Mouse (Mus musculus) neural tube, embryonic 13.5 days (tissue): ENCODE measurements around the gene Lbhd1. TPM values are rescaled to one million over a fixed set of nuclear protein-coding genes. Genes with fewer than 3 reads are reported as not detected.

Source experiments
- ATAC-seq: fragments of 200-750 bp; cut with Nextera tagmentation; 2 replicates; pipeline ENCODE4 v1.8.0; 2017; ENCODE audit warnings: low read depth, mild to moderate bottlenecking, moderate TSS enrichment, moderate library complexity
- H3K27ac ChIP-seq: fragments of 300-500 bp; sonication (generic); replicated peaks from 2 replicates; pipeline ENCODE4 v1.5.1; 2015; ENCODE audit warnings: moderate library complexity, mild to moderate bottlenecking, inconsistent platforms
- H3K27me3 ChIP-seq: fragments of 300-500 bp; sonication (generic); 2 replicates; pipeline ENCODE4 v1.6.1; 2015; ENCODE audit warnings: mild to moderate bottlenecking, inconsistent platforms
- H3K36me3 ChIP-seq: fragments of 300-500 bp; sonication (generic); 2 replicates; pipeline ENCODE4 v1.6.1; 2015; ENCODE audit warnings: mild to moderate bottlenecking, inconsistent platforms
- H3K4me1 ChIP-seq: fragments of 300-500 bp; sonication (generic); replicated peaks from 2 replicates; pipeline ENCODE4 v1.6.1; 2015; ENCODE audit warnings: inconsistent platforms
- H3K4me2 ChIP-seq: fragments of 300-500 bp; sonication (generic); 2 replicates; pipeline ENCODE4 v1.6.1; 2015; ENCODE audit warnings: inconsistent platforms, mild to moderate bottlenecking, moderate library complexity
- H3K4me3 ChIP-seq: fragments of 300-500 bp; sonication (generic); 2 replicates; pipeline ENCODE4 v1.5.1; 2015; ENCODE audit warnings: mild to moderate bottlenecking, inconsistent platforms
- H3K9ac ChIP-seq: fragments of 300-500 bp; sonication (generic); 2 replicates; pipeline ENCODE4 v1.6.1; 2015; ENCODE audit warnings: moderate library complexity, mild to moderate bottlenecking, inconsistent platforms
- H3K9me3 ChIP-seq: fragments of 300-500 bp; sonication (generic); 2 replicates; pipeline ENCODE4 v1.6.1; 2016; ENCODE audit warnings: inconsistent platforms
- WGBS: fragments of 180-500 bp; shearing (Covaris S2); methylation state at CpG from one replicate; pipeline ENCODE4 v1.1.7; 2015; 5-methylcytosine and 5-hydroxymethylcytosine counted together
- polyA plus RNA-seq: library from polyadenylated mRNA; unstranded; fragments of >200 nt; fragmentation: Nextera tagmentation; extraction: Ambion mirVana; gene quantifications from 2 replicates; pipeline ENCODE4 v1.2.1, GENCODE M21; 2015

Gene Lbhd1
- polyA plus RNA-seq, 1 experiment from 2014 or later: 56.4 TPM

DNA sequence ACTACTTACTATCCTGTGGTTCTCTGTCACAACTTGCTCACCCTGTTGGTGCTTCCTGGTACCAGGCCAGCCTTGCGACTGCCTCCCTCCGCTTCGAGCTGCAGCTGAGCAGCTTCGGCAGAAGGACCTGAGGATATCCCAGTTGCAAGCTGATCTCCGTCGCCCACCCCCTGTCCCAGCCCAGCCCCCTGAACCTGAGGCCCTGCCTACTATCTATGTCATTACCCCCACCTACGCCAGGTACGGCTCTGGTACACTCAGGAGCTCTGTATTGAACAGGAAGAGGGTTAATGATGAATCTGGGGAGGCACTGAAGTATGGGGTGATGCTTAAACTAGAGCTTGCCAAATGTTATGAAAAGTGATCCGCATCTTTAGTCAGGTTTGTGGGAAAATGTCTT lies 38.2 kb downstream of the Lbhd1 start:
- Histone ChIP-seq H3K9me3 (no peaks in the 10 kb centered on the region), H3K27ac (no peak overlapping the region), H3K4me3 (no peak overlapping the region), H3K9ac (peak overlapping the region; percentile 81), H3K27me3 (no peaks in the 10 kb centered on the region), H3K36me3 (peaks cover 30% of the 10 kb centered on the region), H3K4me2 (peak overlapping the region; percentile 85), H3K4me1 (peaks cover 20% of the 10 kb centered on the region)
- ATAC-seq: no peak
- WGBS: 87% methylated on average over 9 of the region's 9 CpGs

- ATAC-seq: no peak
- Histone ChIP-seq H3K4me3 (no peak overlapping the region), H3K9ac (no peak overlapping the region), H3K27ac (no peak overlapping the region), H3K9me3 (no peaks in the 10 kb centered on the region), H3K4me1 (peaks cover 27% of the 10 kb centered on the region), H3K27me3 (no peaks in the 10 kb centered on the region), H3K36me3 (peaks cover 37% of the 10 kb centered on the region), H3K4me2 (no peak overlapping the region)
- WGBS: 94% methylated on average over 2 of the region's 2 CpGs
These were observed 43.2 kb downstream of the Lbhd1 start for GRCm38 (mm10) chr19:8926766-8927165.

- Histone ChIP-seq H3K9ac (no peak overlapping the region), H3K4me1 (peaks cover 23% of the 10 kb centered on the region), H3K9me3 (no peaks in the 10 kb centered on the region), H3K4me3 (no peak overlapping the region), H3K36me3 (peaks cover 34% of the 10 kb centered on the region), H3K4me2 (no peak overlapping the region), H3K27ac (no peak overlapping the region), H3K27me3 (no peaks in the 10 kb centered on the region)
- 86% methylated on average over 12 of the region's 12 CpGs for WGBS
- ATAC-seq: no peak
These were observed 44.5 kb downstream of the Lbhd1 start for GRCm38 (mm10) chr19:8927891-8928525.

GRCm38 (mm10) chr19:8928689-8929223 lies 45.2 kb downstream of the Lbhd1 start:
- Histone ChIP-seq H3K4me2 (peak overlapping the region; percentile 71), H3K9me3 (no peaks in the 10 kb centered on the region), H3K27ac (peak overlapping the region; percentile 54; the same call in 1 of the 2 replicates), H3K4me3 (peak overlapping the region; percentile 54), H3K9ac (peak overlapping the region; percentile 79), H3K36me3 (peaks cover 28% of the 10 kb centered on the region), H3K4me1 (peaks cover 23% of the 10 kb centered on the region), H3K27me3 (no peaks in the 10 kb centered on the region)
- peak; percentile 44; the same call in 1 of the 2 replicates for ATAC-seq
- WGBS: 18% methylated on average over 16 of the region's 16 CpGs

- Histone ChIP-seq H3K27me3 (no peaks in the 10 kb centered on the region), H3K9me3 (no peaks in the 10 kb centered on the region), H3K9ac (peak within 1 kb of the TSS; percentile 79), H3K4me1 (peaks cover 23% of the 10 kb centered on the region), H3K36me3 (peaks cover 28% of the 10 kb centered on the region), H3K27ac (peak within 1 kb of the TSS; percentile 54; the same call in 1 of the 2 replicates), H3K4me2 (peak within 1 kb of the TSS; percentile 71), H3K4me3 (peak within 1 kb of the TSS; percentile 54)
- under 1% methylated on average over 73 of the region's 74 CpGs for WGBS
- peak; percentile 68 for ATAC-seq
These were observed 45.9 kb downstream of the Lbhd1 start, which contains the start of the genes Rom1 and Eml3 for GRCm38 (mm10) chr19:8929224-8930088. TSS of gene Rom1 (minus strand) at chr19:8929356. TSS of gene Eml3 (plus strand) at chr19:8929552.

- Histone ChIP-seq H3K36me3 (peaks cover 28% of the 10 kb centered on the region), H3K27me3 (no peaks in the 10 kb centered on the region), H3K4me2 (peak overlapping the region; percentile 71), H3K27ac (0 out of 2 replicates have a peak overlapping the region, but pooled peaks have one; percentile 28), H3K4me1 (peaks cover 23% of the 10 kb centered on the region), H3K4me3 (peak overlapping the region; percentile 54), H3K9me3 (no peaks in the 10 kb centered on the region), H3K9ac (peak overlapping the region; percentile 79)
- WGBS: 14% methylated on average over 11 of the region's 11 CpGs
- no peak for ATAC-seq
These were observed 46.6 kb downstream of the Lbhd1 start for GRCm38 (mm10) chr19:8930117-8930516.

DNA sequence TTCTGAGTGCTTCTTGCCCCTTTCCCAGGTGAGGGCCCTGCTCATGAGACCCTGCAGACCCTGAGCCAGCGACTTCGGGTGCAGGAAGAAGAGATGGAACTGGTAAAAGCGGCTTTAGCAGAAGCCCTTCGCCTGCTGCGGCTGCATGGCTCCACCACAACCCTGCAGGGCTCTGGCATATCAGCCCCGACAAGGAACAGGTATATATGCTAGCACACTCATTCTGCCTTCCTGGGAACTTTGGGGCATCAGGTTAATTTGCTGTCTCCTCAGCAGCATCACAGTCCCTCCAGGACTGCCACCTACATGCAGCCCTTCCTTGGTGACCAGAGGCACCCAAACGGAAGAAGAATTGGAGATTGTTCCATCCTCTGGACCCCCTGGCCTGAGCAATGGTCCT lies 47.2 kb downstream of the Lbhd1 start:
- H3K36me3 ChIP-seq: peaks cover 21% of the 10 kb centered on the region
- ATAC-seq: no peak
- peak overlapping the region; percentile 71 for H3K4me2 ChIP-seq
- H3K4me1 ChIP-seq: peaks cover 23% of the 10 kb centered on the region
- H3K27me3 ChIP-seq: no peaks in the 10 kb centered on the region
- H3K27ac ChIP-seq: no peak overlapping the region
- 82% methylated on average over 7 of the region's 7 CpGs for WGBS
- H3K9ac ChIP-seq: peak overlapping the region; percentile 79
- no peaks in the 10 kb centered on the region for H3K9me3 ChIP-seq
- 0 out of 2 replicates have a peak overlapping the region, but pooled peaks have one; percentile 54 for H3K4me3 ChIP-seq

GRCm38 (mm10) chr19:8936736-8937135 lies 53.2 kb downstream of the Lbhd1 start:
- Histone ChIP-seq H3K4me3 (no peak overlapping the region), H3K27ac (no peak overlapping the region), H3K4me1 (peaks cover 13% of the 10 kb centered on the region), H3K9me3 (no peaks in the 10 kb centered on the region), H3K9ac (no peak overlapping the region), H3K4me2 (no peak overlapping the region), H3K36me3 (peaks cover 8% of the 10 kb centered on the region), H3K27me3 (no peaks in the 10 kb centered on the region)
- no peak for ATAC-seq
- 88% methylated on average over 2 of the region's 2 CpGs for WGBS

- Histone ChIP-seq H3K4me1 (peaks cover 44% of the 10 kb centered on the region), H3K27me3 (no peaks in the 10 kb centered on the region), H3K36me3 (peaks cover 26% of the 10 kb centered on the region), H3K9ac (peak overlapping the region; percentile 100), H3K27ac (no peak overlapping the region), H3K4me3 (peak overlapping the region; percentile 96; the same call in 1 of the 2 replicates), H3K4me2 (peak overlapping the region; percentile 77), H3K9me3 (no peaks in the 10 kb centered on the region)
- 79% methylated on average over 15 of the region's 15 CpGs for WGBS
- no peak; the same call in 1 of the 2 replicates for ATAC-seq
These were observed 57.1 kb downstream of the Lbhd1 start for GRCm38 (mm10) chr19:8940526-8941133.

DNA sequence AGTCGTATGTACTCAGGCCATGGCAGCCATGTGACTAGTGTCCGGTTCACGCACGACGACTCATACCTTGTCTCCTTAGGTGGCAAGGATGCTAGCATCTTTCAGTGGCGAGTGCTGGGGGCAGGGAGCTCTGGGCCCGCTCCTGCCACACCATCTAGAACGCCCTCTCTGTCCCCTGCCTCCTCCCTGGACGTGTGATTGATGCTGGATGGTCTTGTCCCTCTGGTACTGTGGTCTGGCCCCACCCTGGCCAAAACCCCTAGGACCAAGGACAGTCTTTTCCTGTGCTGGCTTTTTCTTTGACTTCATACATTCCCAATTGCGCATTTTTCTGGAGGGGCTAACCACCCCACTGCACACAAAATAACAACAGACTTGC lies 57.6 kb downstream of the Lbhd1 start:
- Histone ChIP-seq H3K27me3 (no peaks in the 10 kb centered on the region), H3K27ac (peak overlapping the region; percentile 95), H3K4me2 (peak overlapping the region; percentile 77), H3K9me3 (no peaks in the 10 kb centered on the region), H3K4me1 (peaks cover 44% of the 10 kb centered on the region), H3K4me3 (peak overlapping the region; percentile 96), H3K36me3 (peaks cover 31% of the 10 kb centered on the region), H3K9ac (peak overlapping the region; percentile 100)
- ATAC-seq: peak; percentile 25
- WGBS: 22% methylated on average over 10 of the region's 10 CpGs

DNA sequence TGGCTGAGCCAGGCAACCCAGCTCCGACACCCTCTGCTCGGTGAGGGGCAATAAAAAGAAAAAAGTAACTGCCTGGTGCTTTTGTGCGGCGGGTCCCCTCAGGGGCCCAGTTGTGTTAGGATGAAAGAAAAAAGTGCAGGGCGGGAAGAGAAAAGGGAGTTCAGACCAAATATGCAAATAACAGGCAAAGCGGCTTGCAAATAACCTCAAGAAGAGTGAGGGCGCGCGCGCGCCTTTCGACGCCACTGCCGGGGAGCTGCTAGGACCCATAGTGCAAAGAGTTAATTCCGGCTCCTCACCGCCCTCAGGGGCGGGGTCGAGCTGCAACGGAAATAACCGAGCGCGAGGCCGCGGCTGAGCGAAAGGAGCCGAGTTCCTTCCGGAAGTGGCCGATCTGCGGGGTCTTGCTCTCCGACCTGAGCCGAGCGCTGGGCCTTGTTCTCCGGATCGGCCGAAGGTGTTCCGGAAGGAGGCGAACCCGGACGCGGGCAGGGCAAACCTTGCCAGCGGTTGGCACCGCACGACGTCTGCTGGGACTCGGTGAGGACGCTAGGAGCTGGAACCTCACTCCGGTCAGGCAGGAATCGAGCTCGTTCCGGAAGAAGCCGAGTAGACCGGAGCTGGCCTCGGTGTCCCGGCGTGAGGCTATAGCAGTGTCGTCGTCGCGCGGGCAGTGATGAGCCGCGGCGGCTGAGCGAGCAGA lies 58.1 kb downstream of the Lbhd1 start, which contains the start of gene Mta2:
Gene Mta2 (plus strand): TSS at position 361 of the 703 bp plus-strand sequence.
- no peaks in the 10 kb centered on the region for H3K9me3 ChIP-seq

More for the DNA sequence above, 58.1 kb downstream of the Lbhd1 start, which contains the start of gene Mta2:
- peak within 1 kb of the TSS; percentile 100 for H3K9ac ChIP-seq
- WGBS: under 1% methylated on average over 64 of the region's 64 CpGs
- H3K27ac ChIP-seq: peak within 1 kb of the TSS; percentile 95
- no peaks in the 10 kb centered on the region for H3K27me3 ChIP-seq
- peak within 1 kb of the TSS; percentile 77 for H3K4me2 ChIP-seq
- H3K4me3 ChIP-seq: peak within 1 kb of the TSS; percentile 96
- H3K4me1 ChIP-seq: peaks cover 44% of the 10 kb centered on the region
- ATAC-seq: peak; percentile 94
- H3K36me3 ChIP-seq: peaks cover 33% of the 10 kb centered on the region
